Mouse (Mus musculus): ENCODE results near the gene Dnajc5. TPM values are rescaled to one million over a fixed set of nuclear protein-coding genes. Genes with fewer than 3 reads are reported as not detected.
A peak's percentile ranks its signal among the peaks of the same experiment; 100 is the strongest.
"Not testable (repeated sequence)": the region's sequence is repeated elsewhere in the genome, so short reads cannot be mapped to it uniquely, and the experiment has no call there.

Dnajc5 gene
- polyA plus RNA-seq, 1 experiment from 2014 or later, result 245 TPM

GRCm38 (mm10) chr2:181487338-181488277 lies 32.7 kb upstream of the Dnajc5 start:
- Histone ChIP-seq H3K9me3 (ENCODE audit: control insufficient read depth, low read length) (no peaks in the 10 kb centered on the region), H3K27ac (ENCODE audit: low read depth, low read length) (peak overlapping the region; percentile 40), H3K27me3 (ENCODE audit: control insufficient read depth, insufficient read depth, low read length) (no peaks in the 10 kb centered on the region), H3K4me2 (ENCODE audit: low read depth, low read length) (no peak overlapping the region), H3K9ac (replicated peaks; ENCODE audit: low read depth, low read length) (no peak overlapping the region), H3K4me1 (ENCODE audit: control insufficient read depth, insufficient read depth, low read length) (0 out of 2 replicates have a peak, but pooled peaks cover 4% of the 10 kb centered on the region), H3K36me3 (ENCODE audit: control insufficient read depth, insufficient read depth, low read length) (no peaks in the 10 kb centered on the region), H3K4me3 (ENCODE audit: low read depth, low read length) (no peak overlapping the region)
- 23% methylated on average over 5 of the region's 5 CpGs for WGBS
- ATAC-seq (ENCODE audit: low read depth), result peak; percentile 46; the same call in 1 of the 2 replicates

DNA sequence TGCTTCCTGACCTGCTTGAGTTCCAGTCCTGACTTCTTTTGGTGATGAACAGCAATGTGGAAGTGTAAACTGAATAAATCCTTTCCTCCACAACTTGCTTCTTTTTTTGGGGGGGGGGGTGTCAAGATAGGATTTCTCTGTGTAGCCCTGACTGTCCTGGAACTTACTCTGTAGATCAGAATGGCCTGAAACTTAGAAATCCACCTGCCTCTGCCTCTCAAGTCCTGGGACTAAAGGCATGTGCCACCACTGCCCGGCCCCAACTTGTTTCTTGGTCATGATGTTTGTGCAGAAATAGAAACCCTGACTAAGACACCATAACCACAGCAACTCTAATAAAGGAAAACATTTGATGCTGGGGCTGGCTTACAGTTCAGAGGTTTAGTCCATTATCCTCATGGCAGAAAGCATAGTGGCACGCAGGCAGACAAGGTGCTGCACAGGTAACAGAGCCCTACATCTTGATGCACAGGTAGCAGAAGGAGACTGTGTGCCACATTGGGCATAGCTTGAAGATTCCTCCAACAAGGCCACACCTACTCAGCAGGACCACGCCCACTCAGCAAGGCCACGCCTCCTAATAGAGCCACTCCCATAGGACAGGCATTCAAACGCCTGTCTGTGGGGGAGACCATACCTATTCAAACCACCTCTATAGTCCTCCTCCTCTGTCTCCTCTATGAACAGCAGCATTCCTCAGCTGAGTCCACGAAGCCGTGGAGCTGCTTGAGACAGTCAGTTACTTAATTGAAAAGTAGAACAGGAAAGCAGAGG lies 28.7 kb upstream of the Dnajc5 start:
- H3K9ac ChIP-seq (replicated peaks; ENCODE audit: low read depth, low read length), result no peak overlapping the region
- WGBS, result 29% methylated on average over 7 of the region's 7 CpGs
- no peak overlapping the region for H3K27ac ChIP-seq (ENCODE audit: low read depth, low read length)
- no peaks in the 10 kb centered on the region for H3K9me3 ChIP-seq (ENCODE audit: control insufficient read depth, low read length)
- H3K4me3 ChIP-seq (ENCODE audit: low read depth, low read length), result no peak overlapping the region
- no peak for ATAC-seq (ENCODE audit: low read depth)
- no peak overlapping the region for H3K4me2 ChIP-seq (ENCODE audit: low read depth, low read length)
- no peaks in the 10 kb centered on the region for H3K36me3 ChIP-seq (ENCODE audit: control insufficient read depth, insufficient read depth, low read length)
- no peaks in the 10 kb centered on the region for H3K27me3 ChIP-seq (ENCODE audit: control insufficient read depth, insufficient read depth, low read length)
- H3K4me1 ChIP-seq (ENCODE audit: control insufficient read depth, insufficient read depth, low read length), result peaks cover 8% of the 10 kb centered on the region; the same call in 1 of the 2 replicates

DNA sequence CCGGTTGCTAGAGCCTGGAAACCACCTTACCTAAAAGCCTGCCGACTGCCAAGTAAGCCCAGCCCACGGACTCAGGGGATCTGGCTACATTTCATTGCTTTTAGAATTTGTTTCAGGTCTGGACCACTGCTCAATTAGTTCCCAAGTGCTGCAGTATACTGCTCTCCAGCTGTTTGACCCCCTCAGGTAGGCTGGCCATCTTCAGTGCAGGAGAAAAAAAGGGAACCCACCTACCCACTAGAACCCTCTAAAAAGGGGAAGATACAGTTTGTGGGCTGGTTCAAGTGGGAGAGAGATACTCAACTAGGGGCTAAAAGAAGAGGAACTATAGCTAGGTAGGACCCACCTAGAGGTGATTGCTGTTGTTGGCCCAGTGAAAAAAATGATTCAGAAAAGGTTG lies 28.1 kb upstream of the Dnajc5 start:
- Histone ChIP-seq H3K9me3 (ENCODE audit: control insufficient read depth, low read length) (no peaks in the 10 kb centered on the region), H3K36me3 (ENCODE audit: control insufficient read depth, insufficient read depth, low read length) (no peaks in the 10 kb centered on the region), H3K27ac (ENCODE audit: low read depth, low read length) (no peak overlapping the region), H3K9ac (replicated peaks; ENCODE audit: low read depth, low read length) (no peak overlapping the region), H3K4me3 (ENCODE audit: low read depth, low read length) (no peak overlapping the region), H3K4me1 (ENCODE audit: control insufficient read depth, insufficient read depth, low read length) (peaks cover 8% of the 10 kb centered on the region; the same call in 1 of the 2 replicates), H3K4me2 (ENCODE audit: low read depth, low read length) (no peak overlapping the region), H3K27me3 (ENCODE audit: control insufficient read depth, insufficient read depth, low read length) (no peaks in the 10 kb centered on the region)
- no peak for ATAC-seq (ENCODE audit: low read depth)
- WGBS, result 53% methylated on average over 3 of the region's 3 CpGs

DNA sequence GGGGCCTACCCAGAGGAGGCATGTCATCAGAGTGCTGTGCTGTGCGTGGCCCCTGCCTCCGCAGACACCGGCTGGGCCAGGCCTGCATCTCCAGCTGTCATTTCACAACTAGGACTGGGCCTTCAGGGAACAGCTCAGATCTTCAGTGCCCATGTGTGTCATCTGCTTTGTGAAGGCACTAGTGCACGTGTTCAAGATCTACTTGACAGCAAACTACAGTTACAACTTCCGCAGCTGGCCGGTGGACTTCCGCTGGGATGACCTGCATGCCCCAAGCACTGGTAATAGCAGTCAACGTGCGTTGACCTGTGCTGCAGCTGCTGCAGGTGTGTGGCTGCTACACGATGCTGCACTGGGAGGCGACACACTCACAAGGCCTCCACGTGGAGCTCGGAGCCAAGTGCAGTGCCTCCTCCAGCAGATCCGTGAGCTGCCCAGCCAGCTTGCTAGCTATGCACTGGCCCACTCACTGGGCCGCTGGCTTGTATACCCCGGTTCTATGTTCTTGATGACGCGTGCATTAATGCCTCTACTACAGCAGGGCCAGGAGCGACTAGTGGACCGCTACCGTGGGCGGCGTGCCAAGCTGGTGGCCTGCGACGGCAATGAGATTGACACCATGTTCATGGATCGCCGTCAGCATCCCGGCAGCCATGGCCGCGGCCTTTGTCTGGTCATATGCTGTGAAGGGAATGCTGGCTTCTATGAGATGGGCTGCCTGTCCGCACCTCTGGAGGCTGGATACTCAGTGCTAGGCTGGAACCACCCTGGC lies 26.9 kb upstream of the Dnajc5 start, which contains the start of gene Abhd16b:
TSS of gene Abhd16b (plus strand) at position 51 of the 772 bp plus-strand sequence.
- Histone ChIP-seq H3K9me3 (ENCODE audit: control insufficient read depth, low read length) (no peaks in the 10 kb centered on the region), H3K27me3 (ENCODE audit: control insufficient read depth, insufficient read depth, low read length) (no peaks in the 10 kb centered on the region), H3K9ac (replicated peaks; ENCODE audit: low read depth, low read length) (no peak within 1 kb of the TSS), H3K4me2 (ENCODE audit: low read depth, low read length) (no peak within 1 kb of the TSS), H3K4me1 (ENCODE audit: control insufficient read depth, insufficient read depth, low read length) (peaks cover 10% of the 10 kb centered on the region), H3K36me3 (ENCODE audit: control insufficient read depth, insufficient read depth, low read length) (no peaks in the 10 kb centered on the region), H3K4me3 (ENCODE audit: low read depth, low read length) (no peak within 1 kb of the TSS), H3K27ac (ENCODE audit: low read depth, low read length) (no peak within 1 kb of the TSS)
- WGBS, result 86% methylated on average over 31 of the region's 31 CpGs
- no peak for ATAC-seq (ENCODE audit: low read depth)

- H3K4me1 ChIP-seq (ENCODE audit: control insufficient read depth, insufficient read depth, low read length), result peaks cover 12% of the 10 kb centered on the region
- H3K4me3 ChIP-seq (ENCODE audit: low read depth, low read length), result no peak overlapping the region
- 0 out of 2 replicates have a peak, but pooled peaks cover under 1% of the 10 kb centered on the region for H3K36me3 ChIP-seq (ENCODE audit: control insufficient read depth, insufficient read depth, low read length)
- H3K27ac ChIP-seq (ENCODE audit: low read depth, low read length), result no peak overlapping the region
- 75% methylated on average over 26 of the region's 26 CpGs for WGBS
- no peaks in the 10 kb centered on the region for H3K9me3 ChIP-seq (ENCODE audit: control insufficient read depth, low read length)
- H3K4me2 ChIP-seq (ENCODE audit: low read depth, low read length), result no peak overlapping the region
- no peak for ATAC-seq (ENCODE audit: low read depth)
- H3K9ac ChIP-seq (replicated peaks; ENCODE audit: low read depth, low read length), result no peak overlapping the region
- H3K27me3 ChIP-seq (ENCODE audit: control insufficient read depth, insufficient read depth, low read length), result no peaks in the 10 kb centered on the region
Observed at GRCm38 (mm10) chr2:181494266-181494945, 25.9 kb upstream of the Dnajc5 start.

- H3K27me3 ChIP-seq (ENCODE audit: control insufficient read depth, insufficient read depth, low read length); H3K9me3 ChIP-seq (ENCODE audit: control insufficient read depth, low read length); H3K36me3 ChIP-seq (ENCODE audit: control insufficient read depth, insufficient read depth, low read length); H3K27ac ChIP-seq (ENCODE audit: low read depth, low read length); H3K4me3 ChIP-seq (ENCODE audit: low read depth, low read length); ATAC-seq (ENCODE audit: low read depth); H3K9ac ChIP-seq (replicated peaks; ENCODE audit: low read depth, low read length): not testable (repeated sequence)
- 63% methylated on average over 8 of the region's 8 CpGs for WGBS
- peaks cover 12% of the 10 kb centered on the region for H3K4me1 ChIP-seq (ENCODE audit: control insufficient read depth, insufficient read depth, low read length)
- H3K4me2 ChIP-seq (ENCODE audit: low read depth, low read length), result peak overlapping the region; percentile 86; the same call in 1 of the 2 replicates
Observed at GRCm38 (mm10) chr2:181495845-181496244, 24.4 kb upstream of the Dnajc5 start.

- Histone ChIP-seq H3K9ac (replicated peaks; ENCODE audit: low read depth, low read length) (peak overlapping the region; percentile 89), H3K27me3 (ENCODE audit: control insufficient read depth, insufficient read depth, low read length) (no peaks in the 10 kb centered on the region), H3K4me3 (ENCODE audit: low read depth, low read length) (peak overlapping the region; percentile 93), H3K36me3 (ENCODE audit: control insufficient read depth, insufficient read depth, low read length) (peaks cover 10% of the 10 kb centered on the region; the same call in 1 of the 2 replicates), H3K4me2 (ENCODE audit: low read depth, low read length) (peak overlapping the region; percentile 86), H3K4me1 (ENCODE audit: control insufficient read depth, insufficient read depth, low read length) (peaks cover 12% of the 10 kb centered on the region), H3K9me3 (ENCODE audit: control insufficient read depth, low read length) (no peaks in the 10 kb centered on the region), H3K27ac (ENCODE audit: low read depth, low read length) (peak overlapping the region; percentile 86)
- 12% methylated on average over 8 of the region's 8 CpGs for WGBS
- peak; percentile 65 for ATAC-seq (ENCODE audit: low read depth)
Observed at GRCm38 (mm10) chr2:181496281-181496680, 24.0 kb upstream of the Dnajc5 start.
